28 mouse cellular contexts compared by ENCODE assay signal in genomic region chr17:94291221-94291620, GRCm38 (mm10).
"Had no signal": no experiment of that assay in that cellular context is flagged by ENCODE, and none has a peak within 500 bp of the region (broad histone marks: within the 10 kb centered on the region; RNA-seq: fewer than 3 reads in every experiment).

No protein-coding gene starts in this region.

- ATAC-seq: forebrain, embryonic 13.5 days; forebrain, embryonic 14.5 days; forebrain, embryonic 15.5 days; forebrain, embryonic 16.5 days; forebrain, postnatal 0 days had no signal

- H3K4me1 ChIP-seq: embryonic facial prominence, embryonic 10.5 days; embryonic facial prominence, embryonic 12.5 days; embryonic facial prominence, embryonic 13.5 days; embryonic facial prominence, embryonic 15.5 days; forebrain, embryonic 10.5 days; forebrain, embryonic 12.5 days; forebrain, embryonic 13.5 days; forebrain, embryonic 15.5 days; heart, embryonic 10.5 days had no signal

- H3K27ac ChIP-seq: embryonic facial prominence, embryonic 10.5 days; embryonic facial prominence, embryonic 12.5 days; embryonic facial prominence, embryonic 13.5 days; embryonic facial prominence, embryonic 15.5 days; forebrain, embryonic 10.5 days; forebrain, embryonic 12.5 days; forebrain, embryonic 13.5 days; forebrain, embryonic 15.5 days; gastrocnemius, adult 2 months; heart, adult 2 months; heart, embryonic 10.5 days had no signal

- H3K36me3 ChIP-seq: embryonic facial prominence, embryonic 10.5 days; embryonic facial prominence, embryonic 12.5 days; embryonic facial prominence, embryonic 13.5 days; embryonic facial prominence, embryonic 15.5 days; forebrain, embryonic 10.5 days; forebrain, embryonic 12.5 days; forebrain, embryonic 15.5 days; heart, embryonic 10.5 days had no signal

- H3K9me3 ChIP-seq: embryonic facial prominence, embryonic 10.5 days; embryonic facial prominence, embryonic 12.5 days; embryonic facial prominence, embryonic 13.5 days; embryonic facial prominence, embryonic 15.5 days; forebrain, embryonic 10.5 days; forebrain, embryonic 12.5 days; forebrain, embryonic 13.5 days; forebrain, embryonic 15.5 days; heart, embryonic 10.5 days had no signal

- H3K4me3 ChIP-seq: embryonic facial prominence, embryonic 10.5 days; embryonic facial prominence, embryonic 12.5 days; embryonic facial prominence, embryonic 13.5 days; embryonic facial prominence, embryonic 15.5 days; erythroblast, embryonic 14.5 days; forebrain, embryonic 10.5 days; forebrain, embryonic 12.5 days; forebrain, embryonic 13.5 days; forebrain, embryonic 15.5 days; gastrocnemius, adult 2 months; heart, adult 2 months; heart, embryonic 10.5 days had no signal

- H3K4me2 ChIP-seq: embryonic facial prominence, embryonic 12.5 days; embryonic facial prominence, embryonic 13.5 days; embryonic facial prominence, embryonic 15.5 days; forebrain, embryonic 12.5 days; forebrain, embryonic 13.5 days; forebrain, embryonic 15.5 days had no signal

- H3K9ac ChIP-seq: embryonic facial prominence, embryonic 12.5 days; embryonic facial prominence, embryonic 13.5 days; embryonic facial prominence, embryonic 15.5 days; forebrain, embryonic 12.5 days; forebrain, embryonic 13.5 days; forebrain, embryonic 15.5 days; forebrain, postnatal 0 days had no signal

- DNase-seq: cerebellum, adult 8-10 months; cerebellum, adult 9-10 months; cerebellum, adult 9-11 months; cerebellum, postnatal 10 days; cerebellum, postnatal 14 days; cerebellum, postnatal 25 days; cerebellum, postnatal 36 days; embryo, embryonic 11 days; forebrain, postnatal 0 days; gastrocnemius, adult 2 months; gastrocnemius, postnatal 10 days; gastrocnemius, postnatal 14 days; gastrocnemius, postnatal 25 days; gastrocnemius, postnatal 36 days; heart, adult 18-20 months; heart, adult 2 months had no signal

- H3K27me3 ChIP-seq: embryonic facial prominence, embryonic 12.5 days; embryonic facial prominence, embryonic 13.5 days; embryonic facial prominence, embryonic 15.5 days; forebrain, embryonic 12.5 days; forebrain, embryonic 13.5 days; forebrain, embryonic 15.5 days had no signal
